Mouse (Mus musculus) heart, embryonic 14.5 days (tissue): ENCODE results near the gene Foxk2. TPM values are rescaled to one million over a fixed set of nuclear protein-coding genes. Genes with fewer than 3 reads are reported as not detected.
A peak's percentile ranks its signal among the peaks of the same experiment; 100 is the strongest.

Experiments
- ATAC-seq: fragments of 200-750 bp; cut with Nextera tagmentation; 2 replicates; pipeline ENCODE4 v1.8.0; 2017; ENCODE audit warnings: low read depth, moderate TSS enrichment; ENCODE audit not compliant: insufficient number of reproducible peaks, insufficient read depth, low FRiP score
- H3K27ac ChIP-seq, 2 experiments: fragments of 200-500 bp in 1 of 2; fragments of 300-500 bp in 1 of 2; sonication (generic) in 1 of 2; replicated peaks in 1 of 2; 2 replicates each; pipeline ENCODE4 v1.5.1; 2012 to 2014; ENCODE audit warnings: low read depth in 2 of 2, low read length in 2 of 2, control low read depth in 1 of 2, mild to moderate bottlenecking in 1 of 2, mixed read lengths in 1 of 2; ENCODE audit not compliant: control insufficient read depth in 1 of 2, insufficient read depth in 1 of 2
- H3K27me3 ChIP-seq: fragments of 300-500 bp; sonication (generic); 2 replicates; pipeline ENCODE4 v1.6.1; 2014; ENCODE audit warnings: mild to moderate bottlenecking, low read length, control low read depth; ENCODE audit not compliant: control insufficient read depth, insufficient read depth
- H3K36me3 ChIP-seq: fragments of 300-500 bp; sonication (generic); 2 replicates; pipeline ENCODE4 v1.6.1; 2014; ENCODE audit warnings: mild to moderate bottlenecking, control low read depth, low read length, mixed read lengths; ENCODE audit not compliant: control insufficient read depth, insufficient read depth
- H3K4me1 ChIP-seq, 2 experiments: fragments of 200-500 bp in 1 of 2; fragments of 300-500 bp in 1 of 2; sonication (generic) in 1 of 2; 2 replicates each; pipeline ENCODE4 v1.6.1; 2012 to 2014; ENCODE audit warnings: low read length in 2 of 2, control low read depth in 1 of 2, mixed read lengths in 1 of 2; ENCODE audit not compliant: control insufficient read depth in 2 of 2, insufficient read depth in 2 of 2
- H3K4me2 ChIP-seq: fragments of 300-500 bp; sonication (generic); 2 replicates; pipeline ENCODE4 v1.6.1; 2014; ENCODE audit warnings: mild to moderate bottlenecking, low read length
- H3K4me3 ChIP-seq, 2 experiments: fragments of 200-500 bp in 1 of 2; fragments of 300-500 bp in 1 of 2; sonication (generic) in 1 of 2; 2 replicates each; pipeline ENCODE4 v1.5.1; 2012 to 2014; ENCODE audit warnings: low read length in 2 of 2, mild to moderate bottlenecking in 2 of 2, control low read depth in 1 of 2, low read depth in 1 of 2, moderate library complexity in 1 of 2; ENCODE audit not compliant: control insufficient read depth in 1 of 2, insufficient read depth in 1 of 2
- H3K9ac ChIP-seq: fragments of 300-500 bp; sonication (generic); 2 replicates; pipeline ENCODE4 v1.6.1; 2014; ENCODE audit warnings: mild to moderate bottlenecking, low read length
- H3K9me3 ChIP-seq: fragments of 300-500 bp; sonication (generic); 2 replicates; pipeline ENCODE4 v1.6.1; 2016; ENCODE audit warnings: low read length, control low read depth; ENCODE audit not compliant: control insufficient read depth
- WGBS: fragments of 180-500 bp; shearing (Covaris S2); extraction: QIAGEN DNeasy Blood & Tissue Kit; methylation state at CpG from one replicate; pipeline ENCODE4 v1.1.7; 2014; 5-methylcytosine and 5-hydroxymethylcytosine counted together
- polyA plus RNA-seq: library from polyadenylated mRNA; unstranded; fragments of >200 nt; fragmentation: Nextera tagmentation; extraction: Ambion mirVana; gene quantifications from 2 replicates; pipeline ENCODE4 v1.2.1, GENCODE M21; 2014

Gene Foxk2
- polyA plus RNA-seq, 1 experiment from 2014 or later, result 9.2 TPM

DNA sequence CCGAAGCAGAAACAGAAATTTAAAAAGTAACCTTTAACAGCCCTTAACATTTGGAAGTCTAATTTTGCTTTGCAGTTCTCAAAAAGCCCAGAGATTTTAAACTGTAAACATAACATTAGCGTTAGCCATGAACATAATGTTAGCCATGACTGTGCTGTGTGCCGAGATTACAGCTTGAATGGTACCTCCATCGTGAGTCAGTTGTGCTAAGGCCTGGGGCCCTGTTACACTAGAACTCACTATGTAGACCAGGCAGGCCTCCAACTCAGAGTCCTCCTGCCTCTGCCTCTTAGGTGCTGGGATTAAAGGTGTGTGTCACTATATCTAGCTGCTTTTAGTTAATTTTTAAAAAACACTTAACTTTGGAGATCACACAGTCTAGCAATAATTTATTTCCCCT lies 28.6 kb upstream of the Foxk2 start:
- H3K4me2 ChIP-seq, result no peak overlapping the region
- peaks cover 13% of the 10 kb centered on the region for H3K36me3 ChIP-seq
- peaks cover 17 to 41% of the 10 kb centered on the region in 2 experiments for H3K4me1 ChIP-seq
- no peak overlapping the region for H3K4me3 ChIP-seq
- WGBS, result 78% methylated on average over 4 of the region's 4 CpGs
- no peaks in the 10 kb centered on the region for H3K9me3 ChIP-seq
- H3K27ac ChIP-seq, result peak overlapping the region; percentile 62 to 75
- H3K27me3 ChIP-seq, result no peaks in the 10 kb centered on the region
- no peak overlapping the region for H3K9ac ChIP-seq
- ATAC-seq, result no peak

DNA sequence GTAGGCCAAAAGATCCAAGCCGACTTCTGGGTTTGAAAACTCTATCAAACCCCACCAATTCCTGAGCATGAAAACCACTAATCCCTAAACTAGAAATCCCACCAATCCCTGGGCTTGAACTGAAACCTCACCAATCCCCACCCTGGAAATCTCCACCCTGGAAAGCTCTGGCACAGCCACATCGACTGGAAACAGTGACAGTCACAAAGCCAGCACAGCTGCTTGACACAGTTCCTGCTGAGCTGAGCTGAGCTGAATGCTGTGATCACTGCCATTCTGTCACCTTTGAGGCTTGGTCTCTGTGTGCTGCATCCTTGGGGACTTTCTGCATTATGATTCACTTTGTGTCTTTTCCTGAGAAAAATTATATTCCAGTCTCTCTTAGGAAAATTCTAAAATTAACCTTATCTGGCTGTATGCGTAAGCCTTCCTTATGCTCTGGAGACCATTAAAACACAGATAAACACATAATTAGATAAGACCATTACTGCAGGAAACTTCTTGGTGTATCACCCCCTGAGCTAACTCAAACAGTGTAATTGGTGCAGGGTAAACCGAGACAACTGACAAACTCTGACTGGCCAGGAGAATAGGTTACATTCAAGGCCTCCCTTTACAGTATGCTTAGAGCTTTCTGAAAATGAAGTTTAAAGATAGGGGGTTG lies 28.0 kb upstream of the Foxk2 start:
- WGBS, result 26% methylated on average over 4 of the region's 4 CpGs
- Histone ChIP-seq H3K27me3 (no peaks in the 10 kb centered on the region), H3K4me1 (peaks cover 17 to 43% of the 10 kb centered on the region in 2 experiments), H3K4me2 (no peak overlapping the region), H3K36me3 (peaks cover 7% of the 10 kb centered on the region), H3K9ac (peak overlapping the region; percentile 19; the same call in 1 of the 2 replicates), H3K27ac (peak overlapping the region; percentile 62 to 75), H3K9me3 (no peaks in the 10 kb centered on the region), H3K4me3 (no peak overlapping the region)
- no peak for ATAC-seq

DNA sequence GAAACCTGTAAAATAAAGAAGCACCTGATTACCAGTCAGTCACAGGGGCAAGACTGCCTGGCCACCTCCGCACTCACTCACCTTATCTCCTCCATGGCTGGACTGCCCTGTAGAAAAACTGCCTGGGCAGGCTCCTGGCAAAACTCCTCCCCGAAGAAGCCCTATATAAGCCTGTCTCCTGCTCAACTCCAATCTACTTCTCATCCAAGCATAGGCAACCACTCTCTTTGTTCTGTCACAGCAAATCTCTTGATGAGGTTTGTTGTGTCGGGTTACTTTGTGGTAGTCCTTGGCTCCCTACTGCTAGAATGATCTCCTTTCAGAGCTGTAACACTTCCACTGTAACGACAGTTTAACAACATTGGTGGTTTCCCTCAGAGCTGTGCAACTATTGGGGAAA lies 27.1 kb upstream of the Foxk2 start:
- H3K9ac ChIP-seq, result no peak overlapping the region; the same call in 1 of the 2 replicates
- no peak for ATAC-seq
- peak overlapping the region; percentile 50 to 63 for H3K27ac ChIP-seq
- H3K9me3 ChIP-seq, result no peaks in the 10 kb centered on the region
- no peak overlapping the region for H3K4me2 ChIP-seq
- peaks cover 17 to 39% of the 10 kb centered on the region in 2 experiments for H3K4me1 ChIP-seq
- no peaks in the 10 kb centered on the region for H3K36me3 ChIP-seq
- H3K27me3 ChIP-seq, result no peaks in the 10 kb centered on the region
- H3K4me3 ChIP-seq, result no peak overlapping the region
- WGBS, result 13% methylated on average over 4 of the region's 4 CpGs

DNA sequence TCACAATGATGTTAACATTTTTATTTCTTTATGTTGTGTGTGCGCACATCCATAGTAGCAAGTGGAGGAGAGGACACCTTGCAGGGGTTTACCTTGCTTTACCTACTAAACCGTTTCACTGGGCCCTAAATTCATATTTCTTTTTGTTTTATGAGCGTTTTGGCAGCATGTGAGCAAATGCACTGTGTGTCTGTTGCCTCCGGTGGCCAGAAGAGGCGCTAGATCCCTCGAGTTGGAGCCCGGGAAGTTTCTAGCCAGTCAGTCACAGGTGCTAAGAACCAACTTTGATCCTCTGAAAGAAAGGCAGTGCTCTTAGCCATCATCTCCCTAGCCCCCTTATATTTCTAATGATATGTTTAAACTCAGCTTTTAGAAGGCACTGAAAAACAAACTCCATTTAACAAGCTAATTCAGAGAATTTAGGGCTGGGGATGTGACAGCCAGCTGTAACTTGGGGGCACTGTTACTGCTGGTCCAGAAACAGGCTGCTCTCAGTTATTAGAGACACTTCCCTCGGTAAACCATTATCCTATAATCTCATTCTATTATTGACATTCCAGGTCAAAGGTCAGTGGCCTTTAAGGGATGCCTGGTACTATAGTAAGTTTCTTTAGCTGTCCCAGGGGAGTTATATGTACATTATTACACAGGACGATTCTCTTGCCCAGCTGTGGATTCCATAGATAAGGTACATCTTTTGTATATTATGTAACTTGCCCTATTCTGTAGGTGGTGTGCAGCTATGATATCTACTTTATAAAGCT lies 24.1 kb upstream of the Foxk2 start:
- H3K9ac ChIP-seq, result no peak overlapping the region
- H3K4me1 ChIP-seq, result peaks cover 12 to 45% of the 10 kb centered on the region in 2 experiments
- peak overlapping the region; percentile 52 for H3K4me2 ChIP-seq
- no peaks in the 10 kb centered on the region for H3K9me3 ChIP-seq
- peaks cover 20% of the 10 kb centered on the region for H3K36me3 ChIP-seq
- WGBS, result 29% methylated on average over 9 of the region's 9 CpGs
- H3K27ac ChIP-seq, result peak overlapping the region; percentile 97 to 100; a peak in 3 of 4 replicates
- no peak overlapping the region for H3K4me3 ChIP-seq
- no peak for ATAC-seq
- no peaks in the 10 kb centered on the region for H3K27me3 ChIP-seq

DNA sequence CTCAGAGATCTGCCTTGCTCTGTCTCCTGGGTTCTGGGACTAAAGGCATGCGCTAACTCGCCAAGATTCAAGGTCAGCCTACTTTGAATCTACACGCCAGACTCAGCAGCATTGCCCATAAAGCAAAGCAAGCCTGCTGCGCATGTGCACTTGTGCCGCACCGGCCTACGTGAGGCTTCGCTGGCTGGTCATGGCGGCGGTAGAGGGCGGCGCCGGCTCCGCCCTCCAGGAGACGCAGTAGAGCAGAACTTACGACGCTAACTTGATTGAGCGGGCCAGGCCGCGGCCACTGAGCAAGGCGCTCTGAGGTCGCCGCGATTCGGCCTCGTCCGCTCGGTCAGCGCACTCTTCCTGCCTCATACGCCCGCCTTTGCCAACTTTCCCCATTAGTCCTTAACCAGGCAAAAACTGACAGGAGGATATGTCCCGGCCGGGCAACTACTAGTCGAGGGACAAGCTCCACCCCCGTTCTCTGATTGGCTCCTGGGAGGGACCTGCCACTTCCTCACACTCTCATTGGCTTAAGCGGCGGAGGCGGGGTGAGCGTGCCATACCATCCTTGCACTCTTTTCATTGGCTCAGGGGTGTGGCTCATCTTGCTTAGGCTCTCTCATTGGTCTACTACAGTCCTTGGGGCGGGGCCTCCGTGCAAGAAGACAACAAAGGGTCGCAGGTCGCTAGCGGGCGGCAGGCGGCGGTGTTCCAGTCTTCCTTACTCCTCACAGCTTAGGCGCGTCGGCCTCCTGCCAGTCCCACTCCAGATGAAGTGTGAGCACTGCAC lies 23.0 kb upstream of the Foxk2 start, which contains the start of gene Narf:
Gene Narf (plus strand): TSS at position 690 of the 781 bp plus-strand sequence.
- Histone ChIP-seq H3K4me1 (peaks cover 9 to 38% of the 10 kb centered on the region in 2 experiments), H3K4me2 (peak within 1 kb of the TSS; percentile 70), H3K27me3 (no peaks in the 10 kb centered on the region), H3K27ac (peak within 1 kb of the TSS; percentile 97 to 100), H3K36me3 (peaks cover 31% of the 10 kb centered on the region), H3K4me3 (peak within 1 kb of the TSS; percentile 82 to 95), H3K9ac (peak within 1 kb of the TSS; percentile 84), H3K9me3 (no peaks in the 10 kb centered on the region)
- ATAC-seq, result peak; percentile 100
- WGBS, result under 1% methylated on average over 50 of the region's 50 CpGs

DNA sequence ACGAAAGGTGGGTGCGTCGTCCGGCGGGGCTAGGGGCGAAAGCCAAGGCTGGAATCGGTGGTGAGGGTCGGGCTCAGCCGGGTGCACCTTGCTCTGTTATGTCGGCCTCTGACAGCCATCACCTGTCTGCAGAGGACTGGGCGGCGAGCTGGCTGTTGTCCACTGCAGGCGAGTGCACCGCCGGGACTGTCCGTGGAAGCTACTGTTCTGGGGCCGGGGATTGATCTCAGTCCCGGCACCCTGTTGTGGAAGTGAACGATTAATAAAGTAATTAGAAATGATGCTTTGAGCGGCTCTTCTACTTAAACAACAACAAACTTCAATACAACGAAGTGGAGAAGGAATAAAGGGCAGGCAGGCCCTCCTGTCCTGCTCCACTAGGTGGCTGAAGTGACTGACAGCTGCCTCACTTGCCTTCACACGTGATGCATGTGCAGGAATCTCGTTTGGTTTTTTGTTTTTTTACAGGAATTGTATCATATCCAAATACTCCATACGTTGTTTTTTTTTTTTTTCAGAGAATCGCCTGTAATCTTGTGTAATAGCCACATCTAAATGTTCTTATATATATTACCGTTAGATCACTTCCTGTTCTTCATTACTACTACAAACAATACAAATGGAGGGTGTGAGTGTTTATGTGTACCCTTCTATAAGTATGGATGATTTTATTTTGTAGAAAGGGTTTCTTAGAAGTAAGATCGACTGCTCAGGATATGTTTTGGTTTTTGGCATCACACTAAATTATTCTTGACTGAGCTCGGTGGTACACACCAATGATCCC lies 22.3 kb upstream of the Foxk2 start:
- WGBS, result 4% methylated on average over 28 of the region's 28 CpGs
- H3K9me3 ChIP-seq, result no peaks in the 10 kb centered on the region

More for the DNA sequence above, 22.3 kb upstream of the Foxk2 start:
- Histone ChIP-seq H3K27me3 (no peaks in the 10 kb centered on the region), H3K27ac (peak overlapping the region; percentile 96 to 97), H3K9ac (peak overlapping the region; percentile 84), H3K4me3 (peak overlapping the region; percentile 82 to 95), H3K36me3 (peaks cover 39% of the 10 kb centered on the region), H3K4me1 (peaks cover 8 to 31% of the 10 kb centered on the region in 2 experiments), H3K4me2 (peak overlapping the region; percentile 70)
- no peak; the same call in 1 of the 2 replicates for ATAC-seq
